Mouse (Mus musculus) hindbrain, embryonic 13.5 days (tissue): ENCODE measurements around the gene Tmem260. TPM values are rescaled to one million over a fixed set of nuclear protein-coding genes. Genes with fewer than 3 reads are reported as not detected.
A peak's percentile ranks its signal among the peaks of the same experiment; 100 is the strongest.

Experiments
- ATAC-seq: fragments of 200-750 bp; cut with Nextera tagmentation; 2 replicates; pipeline ENCODE4 v1.8.0; 2017; ENCODE audit warnings: moderate TSS enrichment; ENCODE audit not compliant: low FRiP score
- H3K27ac ChIP-seq: fragments of 300-500 bp; sonication (generic); 2 replicates; pipeline ENCODE4 v1.5.1; 2015; ENCODE audit warnings: inconsistent platforms, mild to moderate bottlenecking, moderate library complexity
- H3K27me3 ChIP-seq: fragments of 300-500 bp; sonication (generic); 2 replicates; pipeline ENCODE4 v1.6.1; 2015; ENCODE audit warnings: mild to moderate bottlenecking, inconsistent platforms
- H3K36me3 ChIP-seq: fragments of 300-500 bp; sonication (generic); 2 replicates; pipeline ENCODE4 v1.6.1; 2015; ENCODE audit warnings: mild to moderate bottlenecking, inconsistent platforms
- H3K4me1 ChIP-seq: fragments of 300-500 bp; sonication (generic); replicated peaks from 2 replicates; pipeline ENCODE4 v1.6.1; 2015; ENCODE audit warnings: inconsistent platforms
- H3K4me2 ChIP-seq: fragments of 300-500 bp; sonication (generic); 2 replicates; pipeline ENCODE4 v1.6.1; 2015; ENCODE audit warnings: inconsistent platforms, mild to moderate bottlenecking, moderate library complexity
- H3K4me3 ChIP-seq: fragments of 300-500 bp; sonication (generic); 2 replicates; pipeline ENCODE4 v1.5.1; 2015; ENCODE audit warnings: mild to moderate bottlenecking, inconsistent platforms
- H3K9ac ChIP-seq: fragments of 300-500 bp; sonication (generic); 2 replicates; pipeline ENCODE4 v1.6.1; 2015; ENCODE audit warnings: mild to moderate bottlenecking, inconsistent platforms
- H3K9me3 ChIP-seq: fragments of 300-500 bp; sonication (generic); 2 replicates; pipeline ENCODE4 v1.6.1; 2016; ENCODE audit warnings: inconsistent platforms
- WGBS: fragments of 180-500 bp; shearing (Covaris S2); methylation state at CpG from one replicate; pipeline ENCODE4 v1.1.7; 2015; 5-methylcytosine and 5-hydroxymethylcytosine counted together
- polyA plus RNA-seq: library from polyadenylated mRNA; unstranded; fragments of >200 nt; fragmentation: Nextera tagmentation; extraction: Ambion mirVana; gene quantifications from 2 replicates; pipeline ENCODE4 v1.2.1, GENCODE M21; 2015

The Tmem260 gene
- polyA plus RNA-seq, 1 experiment from 2014 or later: 19.6 TPM

GRCm38 (mm10) chr14:48502573-48502972 lies 56.6 kb downstream of the Tmem260 start:
- no peaks in the 10 kb centered on the region for H3K9me3 ChIP-seq
- no peak overlapping the region for H3K27ac ChIP-seq
- peaks cover 10% of the 10 kb centered on the region for H3K4me1 ChIP-seq
- peaks cover 10% of the 10 kb centered on the region for H3K36me3 ChIP-seq
- no peak overlapping the region for H3K4me3 ChIP-seq
- no peak overlapping the region for H3K4me2 ChIP-seq
- peaks cover 23% of the 10 kb centered on the region for H3K27me3 ChIP-seq
- 82% methylated on average over 7 of the region's 7 CpGs for WGBS
- no peak for ATAC-seq
- no peak overlapping the region for H3K9ac ChIP-seq

GRCm38 (mm10) chr14:48503691-48504565 lies 58.0 kb downstream of the Tmem260 start:
- H3K9ac ChIP-seq: peak overlapping the region; percentile 47; the same call in 1 of the 2 replicates
- H3K36me3 ChIP-seq: peaks cover 2% of the 10 kb centered on the region
- H3K4me1 ChIP-seq: peaks cover 10% of the 10 kb centered on the region
- H3K4me3 ChIP-seq: peak overlapping the region; percentile 3; the same call in 1 of the 2 replicates
- H3K9me3 ChIP-seq: no peaks in the 10 kb centered on the region
- WGBS: 26% methylated on average over 18 of the region's 18 CpGs
- H3K4me2 ChIP-seq: peak overlapping the region; percentile 44
- H3K27ac ChIP-seq: no peak overlapping the region
- ATAC-seq: no peak; the same call in 1 of the 2 replicates
- H3K27me3 ChIP-seq: peaks cover 33% of the 10 kb centered on the region

- ATAC-seq: no peak
- H3K4me1 ChIP-seq: peaks cover 10% of the 10 kb centered on the region
- no peaks in the 10 kb centered on the region for H3K9me3 ChIP-seq
- H3K4me2 ChIP-seq: peak overlapping the region; percentile 44
- H3K36me3 ChIP-seq: peaks cover 8% of the 10 kb centered on the region
- no peak overlapping the region for H3K4me3 ChIP-seq
- H3K27ac ChIP-seq: no peak overlapping the region
- no peak overlapping the region for H3K9ac ChIP-seq
- H3K27me3 ChIP-seq: peaks cover 39% of the 10 kb centered on the region
- WGBS: 17% methylated on average over 9 of the region's 9 CpGs
These were observed 58.6 kb downstream of the Tmem260 start for GRCm38 (mm10) chr14:48504566-48504950.

- Histone ChIP-seq H3K36me3 (peaks cover 18% of the 10 kb centered on the region), H3K9me3 (no peaks in the 10 kb centered on the region), H3K9ac (no peak overlapping the region), H3K4me3 (no peak overlapping the region), H3K27ac (no peak overlapping the region), H3K4me2 (no peak overlapping the region), H3K27me3 (peaks cover 49% of the 10 kb centered on the region), H3K4me1 (peaks cover 10% of the 10 kb centered on the region)
- WGBS: 93% methylated on average over 12 of the region's 12 CpGs
- ATAC-seq: no peak
These were observed 59.7 kb downstream of the Tmem260 start for GRCm38 (mm10) chr14:48505606-48506005.

- H3K4me3 ChIP-seq: no peak overlapping the region
- H3K36me3 ChIP-seq: peaks cover 18% of the 10 kb centered on the region
- H3K27ac ChIP-seq: no peak overlapping the region
- H3K27me3 ChIP-seq: peaks cover 64% of the 10 kb centered on the region
- H3K4me2 ChIP-seq: no peak overlapping the region
- H3K9me3 ChIP-seq: no peaks in the 10 kb centered on the region
- no peak overlapping the region for H3K9ac ChIP-seq
- 0 out of 2 replicates have a peak, but pooled peaks have one; percentile 28 for ATAC-seq
- peaks cover 13% of the 10 kb centered on the region for H3K4me1 ChIP-seq
- 71% methylated on average over 8 of the region's 8 CpGs for WGBS
These were observed 61.5 kb downstream of the Tmem260 start for GRCm38 (mm10) chr14:48507376-48507775.

- Histone ChIP-seq H3K9ac (no peak overlapping the region), H3K36me3 (peaks cover 18% of the 10 kb centered on the region), H3K4me2 (no peak overlapping the region), H3K27me3 (peaks cover 64% of the 10 kb centered on the region), H3K9me3 (no peaks in the 10 kb centered on the region), H3K4me1 (peaks cover 15% of the 10 kb centered on the region), H3K27ac (no peak overlapping the region), H3K4me3 (no peak overlapping the region)
- ATAC-seq: no peak
- WGBS: 94% methylated on average over 5 of the region's 5 CpGs
These were observed 63.2 kb downstream of the Tmem260 start for GRCm38 (mm10) chr14:48509131-48509530.

- Histone ChIP-seq H3K36me3 (peaks cover 18% of the 10 kb centered on the region), H3K4me3 (no peak overlapping the region), H3K27ac (no peak overlapping the region), H3K27me3 (peaks cover 83% of the 10 kb centered on the region), H3K9ac (no peak overlapping the region), H3K4me1 (0 out of 2 replicates have a peak, but pooled peaks cover 9% of the 10 kb centered on the region), H3K9me3 (no peaks in the 10 kb centered on the region), H3K4me2 (no peak overlapping the region)
- WGBS: 22% methylated on average over 12 of the region's 12 CpGs
- ATAC-seq: peak; percentile 32; the same call in 1 of the 2 replicates
These were observed 67.3 kb downstream of the Tmem260 start for GRCm38 (mm10) chr14:48513098-48513823.

- H3K27me3 ChIP-seq: peaks cover 83% of the 10 kb centered on the region
- no peak overlapping the region for H3K4me3 ChIP-seq
- H3K36me3 ChIP-seq: peaks cover 16% of the 10 kb centered on the region
- 77% methylated on average over 12 of the region's 12 CpGs for WGBS
- no peak overlapping the region for H3K27ac ChIP-seq
- 0 out of 2 replicates have a peak, but pooled peaks cover 9% of the 10 kb centered on the region for H3K4me1 ChIP-seq
- no peak overlapping the region for H3K9ac ChIP-seq
- no peaks in the 10 kb centered on the region for H3K9me3 ChIP-seq
- ATAC-seq: no peak
- H3K4me2 ChIP-seq: no peak overlapping the region
These were observed 68.0 kb downstream of the Tmem260 start for GRCm38 (mm10) chr14:48513824-48514493.

GRCm38 (mm10) chr14:48514620-48515019 lies 68.7 kb downstream of the Tmem260 start:
- H3K4me2 ChIP-seq: no peak overlapping the region
- H3K27ac ChIP-seq: no peak overlapping the region
- 0 out of 2 replicates have a peak, but pooled peaks cover 9% of the 10 kb centered on the region for H3K4me1 ChIP-seq
- peaks cover 9% of the 10 kb centered on the region for H3K36me3 ChIP-seq
- no peak overlapping the region for H3K4me3 ChIP-seq
- no peak overlapping the region for H3K9ac ChIP-seq
- no peak for ATAC-seq
- WGBS: 68% methylated on average over 7 of the region's 7 CpGs
- H3K9me3 ChIP-seq: no peaks in the 10 kb centered on the region
- peaks cover 77% of the 10 kb centered on the region for H3K27me3 ChIP-seq

- peaks cover under 1% of the 10 kb centered on the region; the same call in 1 of the 2 replicates for H3K36me3 ChIP-seq
- no peak overlapping the region for H3K9ac ChIP-seq
- ATAC-seq: no peak
- no peak overlapping the region for H3K4me3 ChIP-seq
- H3K9me3 ChIP-seq: no peaks in the 10 kb centered on the region
- H3K27ac ChIP-seq: no peak overlapping the region
- no peak overlapping the region for H3K4me2 ChIP-seq
- H3K4me1 ChIP-seq: 0 out of 2 replicates have a peak, but pooled peaks cover 9% of the 10 kb centered on the region
- 68% methylated on average over 8 of the region's 8 CpGs for WGBS
- H3K27me3 ChIP-seq: peaks cover 73% of the 10 kb centered on the region
These were observed 69.6 kb downstream of the Tmem260 start for GRCm38 (mm10) chr14:48515538-48515937.

GRCm38 (mm10) chr14:48523361-48523760 lies 77.4 kb downstream of the Tmem260 start:
- H3K9ac ChIP-seq: no peak overlapping the region
- 11% methylated on average over 1 of the region's 1 CpGs for WGBS
- H3K4me2 ChIP-seq: no peak overlapping the region
- H3K4me3 ChIP-seq: no peak overlapping the region
- ATAC-seq: no peak
- H3K27me3 ChIP-seq: peaks cover 60% of the 10 kb centered on the region
- H3K4me1 ChIP-seq: no peaks in the 10 kb centered on the region
- H3K27ac ChIP-seq: no peak overlapping the region
- no peaks in the 10 kb centered on the region for H3K36me3 ChIP-seq
- H3K9me3 ChIP-seq: no peaks in the 10 kb centered on the region

- no peak for ATAC-seq
- Histone ChIP-seq H3K4me1 (no peaks in the 10 kb centered on the region), H3K9me3 (no peaks in the 10 kb centered on the region), H3K4me2 (no peak overlapping the region), H3K36me3 (no peaks in the 10 kb centered on the region), H3K27me3 (peaks cover 53% of the 10 kb centered on the region), H3K4me3 (no peak overlapping the region), H3K27ac (no peak overlapping the region), H3K9ac (no peak overlapping the region)
- 50% methylated on average over 9 of the region's 9 CpGs for WGBS
These were observed 78.2 kb downstream of the Tmem260 start for GRCm38 (mm10) chr14:48524135-48524534.
